Mouse (Mus musculus) lung, embryonic 14.5 days (tissue): ENCODE data around the gene Rpl36a. TPM values are rescaled to one million over a fixed set of nuclear protein-coding genes. Genes with fewer than 3 reads are reported as not detected.
"Not testable (repeated sequence)": the region's sequence is repeated elsewhere in the genome, so short reads cannot be mapped to it uniquely, and the experiment has no call there.

Experiments
- ATAC-seq: fragments of 200-750 bp; cut with Nextera tagmentation; 2 replicates; pipeline ENCODE4 v1.8.0; 2017; ENCODE audit warnings: mild to moderate bottlenecking, moderate TSS enrichment, moderate library complexity; ENCODE audit not compliant: insufficient read depth
- DNase-seq: peaks from one replicate; pipeline ENCODE4 v3.0.0-alpha.2; 2015
- H3K27ac ChIP-seq: fragments of 300-500 bp; sonication (generic); 2 replicates; pipeline ENCODE4 v1.5.1; 2014; ENCODE audit warnings: low read depth, mild to moderate bottlenecking, moderate library complexity
- H3K27me3 ChIP-seq: fragments of 300-500 bp; sonication (generic); 2 replicates; pipeline ENCODE4 v1.6.1; 2014; ENCODE audit warnings: low read length, control low read depth; ENCODE audit not compliant: insufficient read depth
- H3K36me3 ChIP-seq: fragments of 300-500 bp; sonication (generic); 2 replicates; pipeline ENCODE4 v1.6.1; 2014; ENCODE audit warnings: control low read depth; ENCODE audit not compliant: insufficient read depth
- H3K4me1 ChIP-seq: fragments of 300-500 bp; sonication (generic); 2 replicates; pipeline ENCODE4 v1.6.1; 2014; ENCODE audit warnings: antibody characterized with exemption, control low read depth; ENCODE audit not compliant: insufficient read depth
- H3K4me2 ChIP-seq: fragments of 300-500 bp; sonication (generic); 2 replicates; pipeline ENCODE4 v1.6.1; 2014; ENCODE audit warnings: mild to moderate bottlenecking
- H3K4me3 ChIP-seq: fragments of 300-500 bp; sonication (generic); 2 replicates; pipeline ENCODE4 v1.5.1; 2014; ENCODE audit warnings: low read depth, low read length
- H3K9ac ChIP-seq: fragments of 300-500 bp; sonication (generic); 2 replicates; pipeline ENCODE4 v1.6.1; 2014
- H3K9me3 ChIP-seq: fragments of 300-500 bp; sonication (generic); 2 replicates; pipeline ENCODE4 v1.6.1; 2016; ENCODE audit warnings: low read depth, low read length, control low read depth
- CTCF ChIP-seq: IDR thresholded peaks from 2 replicates; pipeline ENCODE4 v1.5.1; 2016; ENCODE audit warnings: antibody characterized with exemption, low read depth
- WGBS: fragments of 180-500 bp; shearing (Covaris S2); extraction: QIAGEN DNeasy Blood & Tissue Kit; methylation state at CpG from one replicate; pipeline ENCODE4 v1.1.7; 2014; 5-methylcytosine and 5-hydroxymethylcytosine counted together
- polyA plus RNA-seq: library from polyadenylated mRNA; unstranded; fragments of >200 nt; fragmentation: Nextera tagmentation; extraction: Ambion mirVana; gene quantifications from 2 replicates; pipeline ENCODE4 v1.2.1, GENCODE M21; 2014

The Rpl36a gene
- polyA plus RNA-seq: 491 and 582 TPM in 2 replicates

- 10% methylated on average over 45 of the region's 45 CpGs for WGBS
- Histone ChIP-seq H3K4me2 (peak within 1 kb of the TSS; percentile 69), H3K4me3 (peak within 1 kb of the TSS; percentile 54), H3K36me3 (peaks cover 21% of the 10 kb centered on the region), H3K9ac (peak within 1 kb of the TSS; percentile 75), H3K27ac (peak within 1 kb of the TSS; percentile 94), H3K4me1 (no peaks in the 10 kb centered on the region), H3K27me3 (no peaks in the 10 kb centered on the region), H3K9me3 (no peaks in the 10 kb centered on the region)
- TF ChIP-seq CTCF: peak; percentile 67
- DNase-seq: peak; percentile 96
- peak; percentile 98 for ATAC-seq
Observed at GRCm38 (mm10) chrX:134585103-134586002, at the start of gene Rpl36a. Gene Rpl36a, plus strand, starts transcription at chrX:134585654.

GRCm38 (mm10) chrX:134539795-134540194 lies 45.7 kb upstream of the Rpl36a start:
- not testable (repeated sequence) for H3K27ac ChIP-seq, H3K4me1 ChIP-seq, DNase-seq, H3K36me3 ChIP-seq, H3K9me3 ChIP-seq, H3K27me3 ChIP-seq, H3K9ac ChIP-seq, ATAC-seq
- H3K4me3 ChIP-seq: peak overlapping the region; percentile 53; the same call in 1 of the 2 replicates
- H3K4me2 ChIP-seq: peak overlapping the region; percentile 59
- WGBS: 87% methylated on average over 10 of the region's 10 CpGs

- DNase-seq (peak; percentile 51), ATAC-seq (no peak)
Observed at GRCm38 (mm10) chrX:134540414-134541135, 44.9 kb upstream of the Rpl36a start.

GRCm38 (mm10) chrX:134541145-134541954 lies 44.1 kb upstream of the Rpl36a start, which contains the start of gene Timm8a1:
Gene Timm8a1, minus strand, starts transcription at chrX:134541865.
- H3K27ac ChIP-seq: peak within 1 kb of the TSS; percentile 88
- peak within 1 kb of the TSS; percentile 59 for H3K4me2 ChIP-seq
- peak within 1 kb of the TSS; percentile 53 for H3K4me3 ChIP-seq
- ATAC-seq (peak; percentile 95), DNase-seq (peak; percentile 72)
- 10% methylated on average over 47 of the region's 61 CpGs for WGBS
- H3K4me1 ChIP-seq: no peaks in the 10 kb centered on the region
- no peaks in the 10 kb centered on the region for H3K27me3 ChIP-seq
- 0 out of 2 replicates have a peak, but pooled peaks cover 3% of the 10 kb centered on the region for H3K36me3 ChIP-seq
- peak within 1 kb of the TSS; percentile 57 for H3K9ac ChIP-seq
- no peaks in the 10 kb centered on the region for H3K9me3 ChIP-seq
- TF ChIP-seq CTCF: no peak

More at GRCm38 (mm10) chrX:134540414-134541135, 44.9 kb upstream of the Rpl36a start:
- peak overlapping the region; percentile 53 for H3K4me3 ChIP-seq
- H3K4me2 ChIP-seq: peak overlapping the region; percentile 59
- no peak for TF ChIP-seq CTCF
- H3K27ac ChIP-seq: 0 out of 2 replicates have a peak overlapping the region, but pooled peaks have one; percentile 24
- H3K9ac ChIP-seq: peak overlapping the region; percentile 57
- no peaks in the 10 kb centered on the region for H3K27me3 ChIP-seq
- H3K4me1 ChIP-seq: no peaks in the 10 kb centered on the region
- no peaks in the 10 kb centered on the region for H3K9me3 ChIP-seq
- 17% methylated on average over 12 of the region's 12 CpGs for WGBS
- peaks cover 4% of the 10 kb centered on the region; the same call in 1 of the 2 replicates for H3K36me3 ChIP-seq

GRCm38 (mm10) chrX:134541955-134542308 lies 43.5 kb upstream of the Rpl36a start:
- Histone ChIP-seq H3K4me3 (peak overlapping the region; percentile 53), H3K27me3 (no peaks in the 10 kb centered on the region), H3K36me3 (no peaks in the 10 kb centered on the region), H3K4me1 (no peaks in the 10 kb centered on the region), H3K9me3 (no peaks in the 10 kb centered on the region), H3K9ac (peak overlapping the region; percentile 53), H3K4me2 (peak overlapping the region; percentile 56), H3K27ac (peak overlapping the region; percentile 88)
- ATAC-seq: no peak; the same call in none of the 2 replicates
- TF ChIP-seq CTCF: no peak
- no peak for DNase-seq
- 19% methylated on average over 6 of the region's 6 CpGs for WGBS

- ATAC-seq (no peak), DNase-seq (no peak)
- TF ChIP-seq CTCF: no peak
- H3K4me2 ChIP-seq: no peak overlapping the region
- H3K9ac ChIP-seq: no peak overlapping the region
- no peaks in the 10 kb centered on the region for H3K4me1 ChIP-seq
- H3K27me3 ChIP-seq: no peaks in the 10 kb centered on the region
- H3K27ac ChIP-seq: no peak overlapping the region
- H3K36me3 ChIP-seq: no peaks in the 10 kb centered on the region
- no peaks in the 10 kb centered on the region for H3K9me3 ChIP-seq
- H3K4me3 ChIP-seq: no peak overlapping the region
- 80% methylated on average over 4 of the region's 4 CpGs for WGBS
Observed at GRCm38 (mm10) chrX:134547330-134547729, 38.1 kb upstream of the Rpl36a start.
